Mouse (Mus musculus) brain, embryonic 18.5 days (tissue): ENCODE measurements at regions not wholly inside any gene's neighbourhood (a gene's known extent, or its start where the extent isn't known, plus 50 kb on each side); places are given as distances from the start of the nearest gene placed in this dataset.

Experiments used
- DNase-seq: peaks from one replicate; pipeline ENCODE4 v3.0.0-alpha.2; 2012; ENCODE audit warnings: low read depth, low spot score

DNA sequence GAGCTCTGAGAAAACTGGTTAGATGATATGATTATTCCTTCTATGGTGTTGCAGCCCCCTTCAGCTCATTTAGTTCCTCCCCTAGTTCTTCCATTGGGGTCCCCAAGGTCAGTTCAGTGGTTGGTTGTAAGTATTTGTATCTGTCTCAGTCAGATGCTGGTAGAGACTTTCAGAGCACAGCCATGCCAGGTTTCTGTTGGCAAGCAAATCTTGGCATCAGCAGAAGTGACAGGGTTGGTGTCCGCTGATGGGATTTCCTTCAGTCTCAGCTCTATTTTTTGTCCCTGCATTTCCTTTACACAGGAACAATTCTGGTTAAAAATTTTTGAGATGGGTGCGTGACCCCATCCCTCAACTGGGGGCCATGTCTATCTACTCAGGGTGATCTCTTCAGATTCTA is 55.3 kb upstream of the Spaca1 start:
- no peak for DNase-seq

DNA sequence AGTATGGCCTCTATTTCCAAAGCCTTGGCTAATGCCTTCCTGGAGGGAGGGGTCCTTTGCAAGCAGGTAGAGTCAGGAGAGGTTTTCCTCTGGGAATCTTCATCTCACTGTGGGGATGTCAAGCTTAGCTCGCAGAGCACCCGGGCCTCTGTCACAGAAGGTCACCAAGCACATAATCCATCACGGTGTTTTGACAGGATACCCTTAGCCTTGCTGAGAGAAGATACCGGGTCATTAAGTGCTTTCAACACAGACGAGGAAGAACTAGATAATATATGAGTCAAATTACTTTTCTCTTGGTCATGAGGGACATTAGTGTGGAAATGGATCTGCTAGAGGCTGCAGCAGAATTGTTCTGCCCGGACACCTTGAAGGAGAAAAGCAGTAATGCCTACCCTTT is 64.3 kb upstream of the Spaca1 start:
- no peak for DNase-seq

DNA sequence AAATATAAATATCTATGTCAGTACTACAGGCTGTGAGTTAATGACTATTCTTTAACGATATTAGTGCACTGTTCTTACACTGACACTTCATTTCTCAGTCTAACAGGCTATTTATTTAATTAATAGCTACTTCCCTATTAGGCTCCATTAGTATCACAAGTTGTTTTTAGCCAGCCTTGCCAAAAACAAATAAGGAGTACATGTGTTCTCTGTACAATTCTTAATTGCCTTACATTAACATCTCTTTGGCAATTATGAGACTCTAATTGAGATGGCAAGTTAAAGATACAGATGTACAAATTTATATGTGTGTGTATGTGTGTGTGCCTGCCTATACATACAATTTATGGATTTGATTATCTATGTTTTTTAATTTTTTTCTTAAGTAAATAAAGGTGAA is 67.1 kb upstream of the Spaca1 start:
- no peak for DNase-seq

- DNase-seq = no peak
Observed at GRCm38 (mm10) chr4:34122959-34123520, 73.0 kb upstream of the Spaca1 start.

DNA sequence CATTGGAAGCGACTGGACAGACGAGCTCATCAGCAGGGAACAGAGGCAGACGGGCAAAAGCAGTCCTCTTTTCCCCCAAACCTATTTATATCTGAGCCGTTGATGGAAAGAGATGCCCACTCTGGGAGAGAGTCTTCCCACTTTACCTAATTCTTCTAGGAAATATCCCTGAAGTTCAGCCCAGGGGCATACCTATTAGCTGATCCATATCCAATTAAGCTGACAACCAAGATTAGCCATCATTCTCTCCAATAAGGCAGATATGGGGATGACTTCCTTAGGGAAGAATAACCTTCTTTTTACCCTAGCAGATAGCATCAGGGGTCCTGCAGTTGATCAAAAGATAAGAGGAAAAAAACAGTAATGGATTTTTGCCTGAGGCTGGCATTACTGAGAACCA is 78.2 kb upstream of the Spaca1 start:
- DNase-seq = no peak

- DNase-seq = no peak
Observed at GRCm38 (mm10) chr4:34146133-34146867, 96.3 kb upstream of the Spaca1 start.

DNA sequence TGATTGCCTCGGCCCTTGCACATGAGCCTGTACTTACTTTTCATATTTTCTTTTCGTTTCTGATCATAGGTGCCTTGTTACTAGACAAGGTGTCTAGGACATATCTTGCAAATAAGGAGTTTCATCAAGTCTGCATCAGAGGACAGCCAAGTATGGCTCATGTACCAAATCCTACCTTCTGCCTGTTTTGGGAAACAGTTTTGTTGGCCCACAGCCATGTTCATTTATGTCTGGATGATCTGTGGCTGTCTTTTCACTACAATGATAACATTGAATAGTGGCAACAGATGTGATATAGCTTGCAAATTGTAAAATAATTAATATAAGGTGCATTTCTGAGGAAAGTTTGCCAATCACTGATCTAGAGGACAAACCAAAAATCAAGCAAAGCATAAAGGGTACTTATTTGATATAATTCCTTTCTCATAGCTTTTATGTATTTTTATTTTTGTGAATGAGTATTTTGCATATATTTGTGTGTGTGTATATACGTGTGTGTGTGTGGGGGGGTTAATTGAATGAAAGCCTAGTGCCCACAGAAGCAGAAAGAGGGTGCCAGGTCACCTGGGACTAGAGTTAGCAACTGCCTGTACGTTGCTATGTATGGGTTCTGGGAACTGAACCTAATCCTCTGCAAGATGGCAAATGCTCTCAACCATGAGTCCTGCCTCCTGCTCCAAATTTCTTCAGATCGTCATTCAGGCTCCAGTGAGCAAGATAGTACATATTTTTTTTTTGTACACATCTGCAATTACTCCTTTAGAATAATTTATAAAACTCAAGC is 99.2 kb upstream of the Spaca1 start:
- DNase-seq = no peak

DNA sequence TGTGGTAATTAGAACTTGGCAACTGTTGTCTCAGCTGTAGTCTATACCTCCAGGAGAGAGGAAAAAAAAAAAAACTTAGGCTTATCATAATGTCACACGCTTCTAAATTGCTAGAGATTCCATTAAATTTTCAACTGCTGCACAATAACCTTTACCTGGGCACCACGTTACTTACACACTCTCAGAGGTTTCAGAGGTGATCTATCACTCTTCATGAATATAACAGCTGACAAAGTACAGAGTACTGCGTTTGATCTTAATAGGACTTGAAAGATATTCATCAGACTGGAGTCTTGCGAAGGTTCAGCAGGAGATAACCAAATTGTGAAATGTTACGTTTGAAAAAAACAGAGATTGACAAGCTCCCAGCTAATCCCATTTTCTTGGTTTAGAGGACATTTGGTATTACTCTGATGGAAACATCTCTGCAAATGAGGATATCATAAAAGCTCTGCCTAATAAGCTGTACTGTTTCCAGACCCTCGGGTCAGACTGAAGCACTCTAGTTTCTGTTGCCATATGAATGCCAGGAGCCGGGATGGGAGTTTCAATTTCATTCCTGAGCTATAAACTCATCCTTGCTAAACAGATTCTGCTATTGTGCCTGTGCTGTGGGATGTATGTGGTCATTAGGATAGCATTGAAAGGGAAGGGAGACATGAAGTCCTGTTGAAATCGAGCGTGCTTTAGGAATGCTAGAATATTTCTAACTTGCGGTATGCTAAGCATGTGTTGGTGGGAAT is 101.8 kb upstream of the Spaca1 start:
- DNase-seq = no peak

- no peak for DNase-seq
Observed at GRCm38 (mm10) chr4:34155501-34155900, 105.5 kb upstream of the Spaca1 start.

- DNase-seq = no peak
Observed at GRCm38 (mm10) chr4:34157818-34158511, 108.0 kb upstream of the Spaca1 start.

DNA sequence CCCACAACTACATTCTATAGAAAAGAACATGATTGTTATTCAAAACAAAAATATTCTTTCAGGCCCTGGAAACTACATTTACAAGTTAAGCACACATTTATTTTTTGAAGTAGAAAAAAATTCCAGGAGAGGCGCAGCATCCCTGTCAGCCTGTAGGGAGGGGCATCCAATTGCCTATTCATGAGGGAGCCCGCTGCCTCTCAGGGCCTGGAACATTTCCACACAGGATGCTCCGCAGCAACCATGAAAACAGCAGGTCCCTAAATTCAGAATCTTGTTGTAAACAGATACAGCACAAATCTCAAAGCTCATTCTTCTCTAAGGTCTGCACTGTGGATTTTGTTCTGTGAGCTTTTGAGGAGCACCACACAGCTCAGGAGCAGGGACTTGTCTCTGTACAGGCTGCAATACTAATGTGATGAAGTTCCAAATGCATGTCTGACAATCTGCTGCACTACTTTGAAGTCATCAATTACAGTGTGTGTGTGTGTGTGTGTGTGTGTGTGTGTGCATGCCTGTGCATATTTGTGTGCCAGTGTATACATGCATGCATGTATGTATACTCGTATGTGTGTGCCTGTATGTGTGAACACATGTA is 121.4 kb upstream of the Spaca1 start:
- no peak for DNase-seq

GRCm38 (mm10) chr4:34172000-34172399 is 122.0 kb upstream of the Spaca1 start:
- no peak for DNase-seq

- no peak for DNase-seq
Observed at GRCm38 (mm10) chr4:34177421-34177820, 127.4 kb upstream of the Spaca1 start.

DNA sequence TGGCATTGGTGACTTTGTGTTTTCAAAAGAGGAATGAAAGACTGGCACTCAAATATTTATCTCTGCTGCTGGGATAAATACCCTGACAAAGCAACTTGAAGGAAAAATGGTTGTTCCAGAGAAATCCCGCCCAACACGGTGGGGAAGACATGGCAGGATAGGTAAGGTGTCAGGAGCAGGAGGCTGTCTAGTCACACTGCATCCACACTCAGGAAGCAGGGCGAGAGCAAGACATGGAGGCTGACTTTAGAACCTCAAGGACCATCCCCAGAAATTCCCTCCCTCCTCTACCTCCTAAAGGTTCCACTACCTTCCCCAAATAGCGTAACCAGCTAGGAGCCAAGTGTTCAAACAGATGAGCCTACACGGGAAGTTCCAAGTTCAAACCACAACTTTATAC is 136.5 kb upstream of the Spaca1 start:
- DNase-seq = no peak

DNA sequence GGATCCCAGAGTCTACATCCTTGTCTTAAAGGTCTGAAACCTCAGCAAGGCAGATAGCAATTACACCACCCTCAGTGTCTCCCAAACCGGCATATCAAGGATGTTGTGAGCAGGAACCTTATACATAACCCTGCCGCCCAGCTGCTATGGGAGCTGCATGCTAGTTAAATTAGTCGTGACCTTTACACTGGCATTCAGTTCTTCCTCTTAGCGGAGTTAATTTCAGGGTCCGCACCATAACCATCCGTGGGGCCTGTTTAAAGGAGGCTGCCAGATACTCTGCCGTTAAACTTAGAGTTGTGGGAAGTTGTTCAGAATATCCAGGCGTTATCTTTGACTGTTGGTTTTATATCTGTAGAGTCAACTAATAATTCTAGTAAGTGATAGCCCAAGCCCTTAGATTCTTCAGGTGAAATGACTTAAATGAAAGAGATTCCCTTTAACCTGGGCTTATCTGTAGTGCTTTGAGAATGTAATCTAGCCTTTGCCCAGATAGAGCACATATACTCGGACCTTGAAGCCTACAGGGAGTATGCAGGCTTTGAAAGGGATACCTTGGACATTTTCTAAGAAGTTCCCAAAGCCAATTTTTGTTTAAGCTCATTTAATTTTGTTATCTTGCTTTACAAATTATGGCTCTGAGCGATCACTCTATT is 153.3 kb upstream of the Spaca1 start:
- no peak for DNase-seq

DNA sequence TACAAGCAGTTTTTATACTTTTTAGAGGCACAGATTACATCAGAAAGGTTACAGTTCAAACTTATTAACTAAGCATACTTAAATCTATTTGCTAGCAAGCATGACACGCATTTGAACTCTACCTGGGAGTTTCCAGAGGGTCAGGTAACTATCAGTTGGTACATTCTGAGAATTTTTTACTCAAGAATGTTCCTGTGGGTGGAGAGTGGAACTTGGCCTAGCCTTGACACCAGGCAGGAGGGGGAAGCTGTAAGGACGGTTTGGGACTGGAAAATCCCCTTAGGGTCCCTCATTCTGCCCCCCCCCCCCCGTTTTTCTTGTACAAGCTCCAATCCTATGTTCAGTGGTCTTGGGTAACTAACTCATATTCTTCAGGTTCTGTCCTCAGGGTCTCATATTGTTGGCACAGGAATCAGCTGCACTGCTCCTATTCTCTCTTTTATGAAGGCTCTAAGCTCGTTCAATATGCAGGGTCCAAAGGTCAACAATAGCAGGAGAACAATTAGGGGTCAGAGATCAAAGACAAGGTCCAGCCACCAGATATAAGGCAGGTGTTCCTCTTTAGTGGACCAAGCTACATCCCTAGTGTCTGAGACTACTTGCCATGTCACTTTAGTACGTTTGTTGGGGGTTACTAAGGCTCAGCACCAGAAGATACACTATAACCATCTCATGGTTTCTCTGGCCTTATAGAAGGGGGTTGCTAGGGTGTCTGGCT is 159.3 kb upstream of the Spaca1 start:
- no peak for DNase-seq

DNA sequence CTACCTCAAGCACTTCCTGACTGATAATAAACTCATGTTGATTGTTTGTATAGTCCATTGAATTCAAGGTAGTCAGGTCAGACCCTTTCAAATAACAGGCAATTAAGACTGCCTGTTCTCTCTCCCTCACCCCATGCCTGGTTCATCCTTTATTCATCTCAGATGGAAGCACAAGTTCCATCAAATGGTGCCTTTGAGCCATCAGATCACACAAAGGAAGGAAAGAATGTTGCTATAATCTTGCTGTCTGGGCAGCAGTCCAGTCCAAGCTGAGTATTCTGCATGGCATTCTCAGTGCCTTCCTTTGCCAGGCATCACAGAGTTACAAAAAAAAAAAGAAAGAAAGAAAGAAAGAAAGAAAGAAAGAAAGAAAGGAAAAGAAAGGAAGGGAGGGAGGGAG is 163.7 kb upstream of the Spaca1 start:
- no peak for DNase-seq

DNA sequence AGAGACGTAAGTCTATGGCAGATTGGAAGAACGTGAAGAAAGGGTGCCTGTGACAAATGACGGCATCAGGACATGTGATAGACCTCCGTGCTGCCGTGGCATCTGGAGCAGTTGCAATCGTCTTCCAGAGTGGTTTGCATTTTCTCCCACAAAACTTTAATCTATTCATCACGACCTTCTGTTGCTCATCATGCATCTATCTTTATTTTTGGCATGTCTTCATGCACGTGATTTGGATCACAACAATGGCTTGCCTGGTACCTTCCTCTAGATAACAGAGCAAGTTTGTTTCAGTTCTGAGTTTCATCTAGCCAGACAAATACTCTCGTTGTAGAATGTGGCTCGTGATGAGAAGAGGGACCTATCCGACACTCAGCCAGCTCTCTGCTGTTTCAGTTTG is 164.4 kb upstream of the Spaca1 start:
- DNase-seq = no peak

DNA sequence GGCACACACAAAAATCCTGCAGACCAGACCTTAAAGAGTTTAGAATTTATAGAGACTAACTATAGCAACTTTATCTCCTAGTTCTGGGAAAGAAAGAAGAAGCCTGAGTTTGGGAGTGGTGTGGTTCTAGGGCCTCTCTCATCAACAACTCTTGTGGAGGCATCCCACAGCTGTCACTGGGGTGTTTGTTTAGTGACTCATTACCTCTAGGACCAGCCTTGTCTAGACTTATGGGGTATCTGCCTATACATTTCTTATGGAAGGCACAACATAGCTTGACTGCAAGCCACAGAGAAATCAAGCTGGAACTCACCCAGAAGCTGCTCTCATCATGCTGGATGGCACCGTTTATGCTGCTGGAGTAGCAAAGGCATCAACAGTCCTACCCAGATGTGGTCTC is 171.9 kb upstream of the Spaca1 start:
- no peak for DNase-seq
